Mouse (Mus musculus): ENCODE results near the gene Mrgpra6.

DNA sequence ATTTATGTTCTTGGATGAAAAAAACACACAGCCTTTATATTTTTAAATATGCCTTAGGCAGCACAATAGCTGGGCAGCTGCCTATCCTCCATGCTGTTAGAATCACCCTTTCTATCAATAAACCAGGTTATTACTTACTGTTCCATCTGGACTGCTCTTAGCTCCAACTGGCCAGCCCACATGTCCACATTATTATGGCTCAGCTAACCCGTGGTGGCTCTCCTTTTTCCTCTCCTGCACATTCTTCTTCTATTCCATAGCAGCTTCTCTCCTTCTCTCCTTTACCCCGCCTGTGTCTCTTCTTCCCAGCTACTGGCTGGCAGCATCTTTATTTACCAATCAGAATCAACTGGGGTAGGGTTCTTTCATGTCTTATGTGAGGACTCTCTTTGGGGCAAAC lies 46.3 kb downstream of the Mrgpra6 start:
- TF ChIP-seq CTCF (IDR thresholded peaks at IDR 0.05; ENCODE audit: low read depth, low read length) = no peak
- no peak for TF ChIP-seq POLR2A (IDR thresholded peaks at IDR 0.05; ENCODE audit: extremely low read depth, insufficient read depth, low read length)
